Mouse (Mus musculus) C2C12 (cell line): ENCODE measurements around the gene Hdac10.

Experiments used
- CTCF ChIP-seq: IDR thresholded peaks from one replicate; pipeline ENCODE4 v1.5.1; 2011; ENCODE audit not compliant: control insufficient read depth, insufficient read depth, insufficient read length
- FOSL1 ChIP-seq: IDR thresholded peaks from one replicate; pipeline ENCODE4 v1.8.0; 2011; ENCODE audit warnings: mild to moderate bottlenecking, low read length; ENCODE audit not compliant: poor library complexity, insufficient read depth, severe bottlenecking
- MAX ChIP-seq: IDR thresholded peaks from one replicate; pipeline ENCODE4 v1.6.1; 2011; ENCODE audit warnings: mild to moderate bottlenecking, control low read depth
- MYOD1 ChIP-seq: IDR thresholded peaks from one replicate; pipeline ENCODE4 v1.6.1; 2011; ENCODE audit warnings: low read depth; ENCODE audit not compliant: control insufficient read depth, insufficient read length

- TF ChIP-seq CTCF (no peak), MAX (peak; percentile 60), MYOD1 (no peak), FOSL1 (no peak)
Observed at GRCm38 (mm10) chr15:89169431-89169830, 40.9 kb upstream of the Hdac10 start.
